Mouse (Mus musculus) common myeloid progenitor, adult 5-6 weeks (primary cell): Measurements from ENCODE around the gene Fam181a. TPM values are rescaled to one million over a fixed set of nuclear protein-coding genes. Genes with fewer than 3 reads are reported as not detected.

Source experiments
- ATAC-seq: replicated peaks from 2 replicates; pipeline ENCODE4 v1.8.0; 2016; ENCODE audit warnings: low read depth, mild to moderate bottlenecking, moderate TSS enrichment, inconsistent platforms; ENCODE audit not compliant: poor library complexity, severe bottlenecking
- total RNA-seq: library from RNA; stranded (forward); fragments of 200-1000, 187-1606 nt; gene quantifications from 2 replicates; pipeline ENCODE4 v1.2.3, GENCODE M21; 2017

Fam181a gene
- total RNA-seq: not detected in 2 replicates

DNA sequence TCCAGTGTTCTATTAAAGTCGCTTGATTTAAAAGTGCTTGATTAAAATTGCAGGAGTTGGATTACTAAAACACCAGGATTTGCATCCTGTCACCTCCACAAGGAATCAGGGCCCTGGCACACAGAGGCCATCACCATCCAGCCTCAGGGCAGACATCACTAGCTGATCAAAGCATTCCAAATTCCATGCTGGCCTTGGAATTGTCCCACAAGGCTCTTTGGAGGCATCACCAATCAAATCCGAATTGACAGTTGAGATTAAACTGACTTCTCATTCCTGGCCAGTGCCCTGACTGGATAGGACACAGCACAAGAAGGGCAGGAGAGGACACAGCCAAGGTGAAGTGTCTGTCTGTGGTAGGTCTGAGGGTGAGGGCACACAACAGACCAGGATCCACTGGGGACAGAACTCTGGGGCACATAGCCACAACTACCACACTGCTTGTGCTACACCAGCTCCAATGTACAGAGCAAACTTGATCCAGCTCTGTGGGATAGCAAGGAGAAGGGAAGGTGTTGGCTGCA lies at the start of gene Fam181a:
Gene Fam181a, plus strand, starts transcription at position 232 of the 524 bp plus-strand sequence.
- no peak for ATAC-seq

DNA sequence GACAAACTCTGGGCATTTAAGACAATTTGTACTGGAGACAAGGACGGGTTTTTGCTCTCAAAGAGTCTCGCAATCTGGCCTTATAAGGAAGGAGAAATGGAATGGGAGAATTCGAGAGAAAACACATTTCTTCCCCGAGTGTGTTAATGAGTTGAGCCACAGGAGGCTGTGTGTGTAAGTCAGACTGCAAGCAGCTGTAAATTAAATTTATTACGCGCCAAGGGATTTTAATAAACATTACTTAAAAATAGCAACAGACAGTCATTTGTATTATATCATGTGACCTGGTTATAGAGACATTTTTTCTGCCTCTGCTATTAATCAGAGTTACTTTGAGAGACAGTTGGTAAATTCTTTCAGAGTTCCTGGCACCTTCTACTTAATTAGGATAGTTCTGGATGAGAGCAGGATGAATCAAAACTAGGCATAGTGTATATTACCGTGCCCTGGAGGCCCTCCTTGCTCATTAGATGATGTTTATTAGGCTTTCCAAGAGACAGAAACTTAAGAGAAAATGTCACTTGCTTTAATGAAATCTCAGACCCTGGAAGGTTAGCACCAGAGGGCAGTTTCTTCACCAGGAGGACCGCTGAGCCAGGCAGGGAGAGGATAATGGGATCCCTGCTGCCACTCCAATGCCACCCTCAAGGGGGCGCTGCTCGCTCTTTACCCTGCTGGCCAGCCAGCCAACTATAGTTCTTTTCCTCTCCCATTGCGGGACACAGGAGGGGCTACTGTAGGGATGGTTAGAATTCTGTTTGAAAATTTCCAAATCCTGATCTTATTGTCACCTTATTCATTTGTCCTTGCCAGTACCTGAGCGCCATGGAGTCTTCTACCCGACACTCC lies 48.5 kb upstream of the Fam181a start:
- peak; percentile 71 for ATAC-seq

- ATAC-seq: no peak
Observed at GRCm38 (mm10) chr12:103266605-103267004, 44.2 kb upstream of the Fam181a start.

GRCm38 (mm10) chr12:103272176-103272575 lies 38.6 kb upstream of the Fam181a start:
- ATAC-seq: no peak

GRCm38 (mm10) chr12:103273051-103273450 lies 37.7 kb upstream of the Fam181a start:
- ATAC-seq: no peak

GRCm38 (mm10) chr12:103273732-103274131 lies 37.0 kb upstream of the Fam181a start:
- no peak for ATAC-seq

- no peak for ATAC-seq
Observed at GRCm38 (mm10) chr12:103276422-103276821, 34.4 kb upstream of the Fam181a start.

DNA sequence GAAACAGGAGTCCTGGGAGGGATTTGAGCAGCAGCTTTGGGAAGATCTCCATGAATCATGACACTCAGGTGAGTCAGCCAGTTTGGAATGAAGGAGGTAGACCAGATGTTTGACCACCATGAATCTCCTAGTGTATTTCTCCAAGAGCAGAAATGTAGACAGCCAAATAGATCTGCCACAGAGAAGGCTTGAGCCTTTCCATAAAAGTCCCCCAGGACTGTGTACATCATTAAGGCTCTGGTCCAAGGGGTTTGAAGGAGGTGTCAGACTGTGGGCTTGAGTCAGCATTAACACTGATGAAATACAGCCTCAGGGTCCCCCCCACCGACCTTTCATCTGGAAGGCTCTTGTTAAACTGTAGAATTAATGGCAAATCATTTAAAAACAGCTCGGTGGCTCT lies 29.3 kb upstream of the Fam181a start:
- no peak for ATAC-seq

- ATAC-seq: no peak
Observed at GRCm38 (mm10) chr12:103281912-103282311, 28.9 kb upstream of the Fam181a start.

GRCm38 (mm10) chr12:103282936-103283335 lies 27.8 kb upstream of the Fam181a start:
- ATAC-seq: no peak

- no peak for ATAC-seq
Observed at GRCm38 (mm10) chr12:103283411-103283810, 27.4 kb upstream of the Fam181a start.

- no peak for ATAC-seq
Observed at GRCm38 (mm10) chr12:103287276-103287675, 23.5 kb upstream of the Fam181a start.

GRCm38 (mm10) chr12:103292366-103292765 lies 18.4 kb upstream of the Fam181a start:
- ATAC-seq: no peak

DNA sequence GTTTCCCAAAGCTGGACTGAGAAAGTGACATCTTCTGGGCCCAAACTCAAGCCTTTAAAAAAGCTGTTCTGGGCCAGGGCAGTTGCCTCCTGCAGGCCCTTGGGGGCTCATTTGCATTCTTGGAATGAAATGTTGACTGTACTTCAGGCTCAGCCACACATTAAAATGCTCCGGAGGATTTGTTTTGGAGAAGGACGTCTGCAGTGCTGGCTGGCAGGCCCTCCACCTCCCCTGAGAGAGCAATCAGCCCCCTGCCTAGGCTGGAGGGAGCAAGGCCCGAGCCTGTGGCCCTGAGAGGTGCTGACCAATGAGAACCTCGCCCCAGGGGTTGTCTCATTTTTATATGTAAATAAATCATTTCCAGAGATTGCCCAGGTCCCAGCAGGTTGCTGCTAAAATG lies 14.5 kb upstream of the Fam181a start:
- ATAC-seq: no peak

GRCm38 (mm10) chr12:103300493-103300892 lies 10.3 kb upstream of the Fam181a start:
- peak; percentile 75 for ATAC-seq

- ATAC-seq: peak; percentile 70
Observed at GRCm38 (mm10) chr12:103301645-103302044, 9.1 kb upstream of the Fam181a start.

DNA sequence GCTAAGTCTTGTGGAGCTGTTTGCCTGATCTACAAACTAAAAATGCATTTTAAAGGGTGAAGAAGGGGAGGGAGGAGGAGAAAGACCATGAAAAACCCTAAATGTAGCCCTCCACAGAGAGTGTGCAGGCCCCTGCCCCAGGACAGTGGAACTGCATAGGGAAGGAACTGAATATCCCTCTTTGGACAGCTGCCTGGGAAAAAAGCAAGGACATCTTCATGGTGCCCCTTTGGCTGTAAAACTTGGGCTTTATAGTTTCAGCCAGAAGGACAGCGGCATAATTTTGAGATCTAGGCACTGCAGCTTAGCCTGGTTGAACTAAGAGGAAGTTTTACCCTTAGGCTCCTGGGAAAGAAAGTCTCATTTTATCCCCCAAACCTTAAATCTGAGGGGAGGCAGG lies 7.8 kb upstream of the Fam181a start:
- ATAC-seq: no peak

GRCm38 (mm10) chr12:103306224-103306623 lies 4.6 kb upstream of the Fam181a start:
- ATAC-seq: 0 out of 2 replicates have a peak, but pooled peaks have one; percentile 13

GRCm38 (mm10) chr12:103306720-103307119 lies 4.1 kb upstream of the Fam181a start:
- ATAC-seq: peak; percentile 77

- ATAC-seq: no peak
Observed at GRCm38 (mm10) chr12:103311921-103312320, 1.1 kb downstream of the Fam181a start.

DNA sequence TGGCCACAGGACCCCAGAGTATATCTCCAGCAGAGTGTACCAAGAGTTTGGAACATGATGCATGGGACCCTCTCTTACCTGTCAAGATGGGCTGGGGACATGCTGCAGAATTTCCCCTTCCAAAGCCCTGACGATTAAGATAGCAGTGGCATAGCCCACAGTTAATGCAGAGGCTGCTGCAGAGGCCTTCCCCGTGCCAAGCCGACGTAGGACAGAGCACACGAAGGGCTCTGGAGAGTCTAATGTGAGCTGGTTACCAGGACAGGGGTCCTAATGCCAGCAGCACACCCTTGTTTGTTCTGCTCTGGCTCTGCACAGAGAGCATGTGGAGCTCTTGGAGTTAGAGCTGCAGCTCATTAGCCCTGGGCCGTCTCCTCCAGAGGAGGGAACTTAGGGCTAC lies 2.5 kb downstream of the Fam181a start:
- no peak for ATAC-seq
